Mouse (Mus musculus): ENCODE data around the gene Mpdu1.
A peak's percentile ranks its signal among the peaks of the same experiment; 100 is the strongest.
"Not testable (repeated sequence)": the region's sequence is repeated elsewhere in the genome, so short reads cannot be mapped to it uniquely, and the experiment has no call there.

Mpdu1 gene

DNA sequence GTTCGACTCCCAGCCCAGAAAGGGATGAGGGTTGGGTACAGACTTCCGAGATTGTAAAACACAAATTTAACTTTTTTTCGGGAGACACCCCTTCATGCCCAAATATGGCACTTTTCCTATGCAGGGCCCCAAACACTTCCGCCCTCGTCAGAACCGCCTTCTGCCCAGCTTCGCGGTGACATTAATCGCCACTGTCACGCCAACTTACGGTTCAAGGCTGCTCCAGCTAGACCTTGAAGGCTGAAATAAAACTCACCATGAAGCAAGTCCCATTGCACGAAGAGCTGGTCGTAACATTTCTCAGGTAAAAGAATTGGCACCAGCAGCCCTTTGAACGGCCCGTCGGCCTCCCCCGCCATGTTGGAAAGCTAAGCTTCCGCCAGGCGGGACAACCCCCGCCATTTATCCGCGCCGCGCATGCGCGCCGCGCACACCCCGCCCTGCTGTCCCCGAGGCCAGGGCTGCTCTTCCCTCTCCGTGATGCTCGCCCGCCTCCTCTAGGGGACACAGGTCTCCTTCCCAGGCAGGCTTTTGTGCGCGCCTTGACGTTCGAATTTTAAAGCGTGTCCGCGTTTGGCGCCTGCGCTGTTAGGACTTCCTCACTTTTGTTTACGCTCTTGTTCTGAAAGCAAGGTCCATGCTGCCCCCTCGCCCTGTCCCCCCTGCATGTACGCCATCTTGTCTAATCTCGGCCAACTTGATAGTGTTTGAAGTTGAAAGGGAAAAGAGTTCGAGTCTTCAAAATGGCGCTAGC lies at the start of gene Mpdu1:
Mpdu1 (minus strand) TSS at position 430 of the 754 bp plus-strand sequence.
- DNase-seq = peak; percentile 94

DNA sequence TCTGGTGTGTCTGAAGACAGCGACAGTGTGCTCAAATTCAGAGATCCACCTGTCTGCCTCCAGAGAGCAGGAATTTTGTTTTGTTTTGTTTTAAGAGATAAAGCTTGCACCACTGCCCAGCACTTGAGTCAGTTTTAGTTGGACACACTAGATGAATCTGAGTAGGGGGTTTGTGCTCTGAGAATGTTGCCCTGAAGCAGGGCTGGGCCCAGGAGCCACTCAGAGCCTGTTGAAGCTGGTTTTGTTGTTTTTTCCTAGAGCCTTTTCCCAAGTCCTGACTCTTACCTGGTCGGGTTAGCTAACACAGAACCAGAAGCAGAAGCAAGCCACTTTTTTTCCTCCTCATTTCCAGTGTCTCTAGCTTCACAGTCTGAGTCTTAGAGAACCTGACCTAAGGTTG lies 48.6 kb upstream of the Mpdu1 start:
- no peak for DNase-seq

DNA sequence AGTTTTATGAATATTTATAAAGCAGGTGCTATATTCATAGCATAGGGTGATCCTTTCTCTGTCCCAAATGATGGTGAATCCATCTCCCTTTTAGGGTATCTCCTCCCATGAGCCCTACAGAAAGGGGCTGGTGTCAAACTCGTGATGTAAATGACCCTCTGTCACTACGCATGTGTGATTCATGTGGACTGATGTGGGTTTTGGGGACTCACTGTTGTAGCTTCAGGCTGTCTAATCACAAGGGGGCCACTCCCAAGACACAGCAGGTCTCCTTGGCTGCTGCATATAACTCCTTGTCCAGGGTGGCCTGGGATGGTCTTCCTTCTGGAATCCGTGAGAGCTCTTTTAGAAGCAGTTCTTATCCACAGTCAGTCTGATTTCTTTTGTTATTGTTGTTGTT lies 48.0 kb upstream of the Mpdu1 start:
- no peak for DNase-seq

DNA sequence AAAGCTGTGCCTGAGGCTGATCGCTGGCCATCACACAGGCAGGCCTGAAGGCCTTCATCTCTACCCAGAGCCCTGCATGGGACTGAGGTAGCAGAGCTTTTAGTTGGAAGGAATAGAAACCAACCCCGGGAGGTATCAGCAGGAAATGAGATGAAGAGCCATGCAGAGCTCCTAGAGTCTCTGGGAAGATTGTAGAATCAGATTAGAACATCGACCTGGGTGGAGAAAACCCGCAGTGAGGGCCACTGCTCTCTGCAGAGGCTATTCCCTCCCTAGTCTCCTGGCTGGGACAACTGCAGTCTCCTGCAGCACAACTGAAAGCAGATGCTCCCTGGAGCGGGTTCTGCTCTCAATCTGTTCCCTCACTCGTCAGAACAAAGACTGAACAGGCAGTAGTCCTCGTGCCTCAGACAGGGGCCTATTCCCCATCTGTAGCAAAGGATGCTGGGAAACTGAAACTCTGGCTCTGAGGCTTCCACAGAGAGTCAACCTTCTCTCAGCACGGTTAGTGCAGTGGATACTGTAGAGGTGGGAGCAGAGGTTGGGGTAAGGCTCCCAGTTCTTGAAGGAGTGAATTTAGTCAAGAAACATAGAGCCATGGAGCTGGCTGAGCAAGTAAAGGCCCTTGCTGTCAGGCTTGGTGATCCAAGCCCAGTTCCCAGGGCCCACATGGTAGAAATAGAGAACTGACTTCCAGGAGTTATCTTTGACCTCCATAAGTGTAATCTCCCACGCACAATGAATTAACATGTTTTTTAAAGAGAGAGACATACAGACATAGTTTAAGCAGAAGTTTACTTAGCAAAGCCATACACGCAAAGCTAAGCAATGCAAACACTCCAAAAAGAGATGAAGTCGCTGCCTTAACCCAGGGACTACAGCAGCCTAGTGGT lies 47.4 kb upstream of the Mpdu1 start:
- no peak for DNase-seq

DNA sequence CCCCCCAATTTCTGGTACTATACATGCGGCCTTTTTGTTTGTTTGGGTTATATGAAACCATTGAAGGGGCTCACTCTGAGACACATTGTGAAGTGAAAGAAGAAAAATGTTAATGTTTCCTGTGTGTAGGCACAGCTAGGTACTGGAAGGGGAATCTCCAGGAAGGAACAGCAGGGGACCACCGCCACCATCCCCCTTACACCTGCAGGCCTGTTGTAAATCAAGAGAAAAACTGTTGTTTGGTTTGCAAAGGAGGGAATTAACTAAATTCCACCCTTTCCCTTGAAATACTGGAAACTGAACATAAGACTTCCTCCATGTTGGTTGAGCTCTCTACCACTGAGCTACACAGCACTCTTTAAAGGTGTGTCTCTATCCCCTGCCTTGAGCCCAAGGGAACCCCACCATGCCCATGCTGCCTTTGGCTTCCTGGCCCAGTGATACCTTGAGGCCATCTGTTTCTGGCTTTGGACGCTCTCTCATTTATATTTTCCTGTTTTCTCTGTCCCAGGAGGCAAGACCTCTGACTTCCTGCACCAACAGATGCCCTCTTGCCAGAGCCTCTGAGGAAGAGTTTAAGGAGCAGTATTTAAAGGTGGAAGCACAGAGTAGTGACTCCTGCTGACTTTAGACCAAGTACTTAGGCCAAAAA lies 46.3 kb upstream of the Mpdu1 start:
- DNase-seq = no peak

DNA sequence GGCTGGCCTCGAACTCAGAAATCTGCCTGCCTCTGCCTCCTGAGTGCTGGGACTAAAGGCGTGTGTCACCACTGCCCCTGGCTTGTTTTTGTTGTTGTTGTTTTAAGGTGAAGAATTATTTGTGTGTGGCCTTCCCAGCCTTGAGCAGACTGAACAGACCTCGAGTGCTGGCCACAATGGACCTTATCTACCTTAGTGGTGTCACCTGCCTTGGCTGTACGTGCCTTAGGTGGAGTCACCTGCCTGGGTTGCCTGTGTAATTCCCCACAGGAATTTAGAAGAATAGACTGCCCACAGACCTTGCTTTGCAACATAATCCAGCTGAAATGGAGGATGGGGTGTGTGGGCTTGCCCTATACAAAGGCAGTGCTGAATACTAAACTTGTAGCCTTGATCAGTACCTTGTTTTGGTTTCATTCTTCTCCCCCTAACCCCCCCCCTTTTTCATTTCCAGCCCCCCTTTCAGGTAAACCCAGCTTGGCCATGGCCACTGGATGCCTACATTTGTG lies 45.5 kb upstream of the Mpdu1 start:
- DNase-seq = no peak

DNA sequence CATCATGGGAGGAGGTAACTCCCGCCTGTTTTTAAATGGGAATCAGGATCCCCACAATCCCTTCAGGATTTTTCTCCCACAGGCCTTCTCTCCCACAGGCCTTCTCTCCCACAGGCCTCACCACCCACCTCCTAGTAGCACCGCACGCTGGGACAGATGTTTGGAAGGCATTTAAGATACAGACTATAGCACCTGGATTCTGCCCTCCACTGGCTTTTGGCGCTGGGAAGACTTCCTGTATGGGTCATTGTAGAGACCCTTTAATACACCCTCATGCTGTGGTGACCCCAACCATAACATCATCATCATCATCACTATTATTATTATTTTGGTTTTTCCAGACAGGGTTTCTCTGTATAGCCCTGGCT lies 45.0 kb upstream of the Mpdu1 start:
- no peak for DNase-seq

DNA sequence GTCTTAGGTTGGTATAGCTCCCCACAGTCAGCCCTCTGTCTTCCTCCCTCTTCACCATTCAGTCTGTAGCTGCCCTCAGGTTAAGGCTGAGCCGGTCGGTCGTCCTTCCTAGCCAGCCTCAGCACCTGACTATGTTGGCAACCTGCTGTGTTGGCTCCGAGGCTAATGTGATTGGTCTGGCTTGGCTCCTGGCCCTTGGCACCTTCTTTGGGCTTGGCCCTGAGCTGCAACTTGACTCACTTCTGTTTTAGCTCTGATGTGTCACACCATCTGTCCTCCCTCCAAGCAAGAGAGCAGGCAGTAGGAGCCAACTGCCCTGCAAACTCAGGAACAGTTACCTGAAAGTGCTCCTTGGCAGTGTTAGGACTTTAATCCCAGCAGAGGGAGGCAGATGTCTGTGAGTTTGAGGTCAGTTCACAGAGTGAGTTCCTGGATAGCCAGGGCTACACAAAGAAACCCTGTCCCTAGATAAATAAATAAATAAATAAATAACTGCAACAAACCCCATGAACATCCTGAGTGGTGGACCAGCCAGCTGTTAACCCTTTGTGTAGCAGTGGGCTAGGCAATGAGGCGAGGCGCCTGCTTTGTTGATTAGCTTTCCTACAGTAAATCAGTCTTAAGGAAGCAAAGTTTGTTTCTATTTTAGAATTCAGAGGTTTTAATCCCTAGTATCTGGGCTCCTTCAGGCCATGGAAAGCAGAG lies 44.5 kb upstream of the Mpdu1 start:
- peak; percentile 97 for DNase-seq

DNA sequence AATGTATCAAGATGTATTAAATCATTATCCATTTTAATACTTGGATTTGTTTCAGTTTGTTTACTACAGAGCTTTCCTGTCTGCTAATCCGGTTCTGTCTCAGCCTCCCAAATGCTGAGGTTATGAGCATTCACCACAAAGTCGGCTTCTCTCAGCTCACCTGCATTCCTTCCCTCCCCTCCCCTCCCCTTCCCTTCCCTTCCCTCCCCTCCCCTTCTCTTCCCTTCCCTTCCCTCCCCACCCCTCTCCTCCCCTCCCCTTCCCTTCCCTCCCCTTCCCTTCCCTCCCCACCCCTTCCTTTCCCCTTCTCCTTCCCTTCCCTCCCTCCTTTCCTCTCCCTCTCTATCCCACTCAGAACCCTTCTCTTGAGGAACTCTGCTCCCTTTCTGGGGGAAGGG lies 42.2 kb upstream of the Mpdu1 start:
- no peak for DNase-seq

DNA sequence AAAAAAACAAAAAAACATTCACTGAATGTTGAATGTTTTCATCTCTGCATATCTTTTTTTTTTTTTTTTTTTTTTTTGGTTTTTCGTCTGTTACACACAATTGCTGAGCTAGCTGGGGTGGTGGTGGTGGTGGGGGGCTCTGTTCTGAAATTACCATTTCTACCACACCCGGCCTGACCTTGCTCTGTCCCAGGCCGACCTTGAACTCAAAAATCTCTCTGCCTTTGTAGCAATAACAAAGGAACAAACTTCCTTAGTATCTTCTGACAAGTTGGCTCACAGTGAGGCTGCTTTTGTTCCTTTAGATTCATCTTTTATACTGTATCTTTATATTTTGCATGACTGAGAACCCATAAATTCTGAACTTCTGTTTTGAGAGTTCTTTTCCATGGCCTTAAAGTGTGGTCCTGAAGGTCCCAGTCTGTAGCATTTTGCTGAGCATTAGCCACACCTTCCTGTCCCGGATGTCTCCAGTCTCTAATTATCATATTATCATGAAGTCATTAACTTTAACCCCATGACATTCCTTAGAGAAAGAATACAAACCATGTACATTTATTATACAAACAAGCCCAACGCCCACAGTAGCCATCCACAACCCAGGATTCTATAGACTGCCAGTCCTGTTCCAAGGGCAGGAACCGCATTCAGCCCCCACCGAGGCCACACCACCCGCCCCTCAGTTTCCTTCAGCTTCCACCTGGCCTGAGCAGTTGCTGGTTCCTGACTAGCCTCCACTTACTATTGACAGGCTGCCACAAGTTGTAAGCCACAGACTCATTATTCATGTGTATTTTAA lies 41.6 kb upstream of the Mpdu1 start:
- DNase-seq = no peak

DNA sequence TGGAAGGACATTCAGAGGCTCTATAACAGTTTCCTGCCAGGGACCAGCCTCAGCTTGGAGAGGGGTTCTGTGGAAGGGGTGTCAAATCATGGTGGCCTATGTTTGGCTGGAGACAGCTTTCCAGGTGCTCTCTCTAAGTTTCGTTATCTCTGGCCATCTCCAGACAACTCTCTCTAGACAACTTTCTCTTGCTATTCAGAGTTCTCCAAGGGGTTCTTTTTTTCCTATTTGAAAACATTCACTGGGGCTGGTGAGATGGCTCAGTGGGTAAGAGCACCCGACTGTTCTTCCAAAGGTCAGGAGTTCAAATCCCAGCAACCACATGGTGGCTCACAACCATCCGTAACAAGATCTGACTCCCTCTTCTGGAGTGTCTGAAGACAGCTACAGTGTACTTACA lies 40.9 kb upstream of the Mpdu1 start:
- not testable (repeated sequence) for DNase-seq

DNA sequence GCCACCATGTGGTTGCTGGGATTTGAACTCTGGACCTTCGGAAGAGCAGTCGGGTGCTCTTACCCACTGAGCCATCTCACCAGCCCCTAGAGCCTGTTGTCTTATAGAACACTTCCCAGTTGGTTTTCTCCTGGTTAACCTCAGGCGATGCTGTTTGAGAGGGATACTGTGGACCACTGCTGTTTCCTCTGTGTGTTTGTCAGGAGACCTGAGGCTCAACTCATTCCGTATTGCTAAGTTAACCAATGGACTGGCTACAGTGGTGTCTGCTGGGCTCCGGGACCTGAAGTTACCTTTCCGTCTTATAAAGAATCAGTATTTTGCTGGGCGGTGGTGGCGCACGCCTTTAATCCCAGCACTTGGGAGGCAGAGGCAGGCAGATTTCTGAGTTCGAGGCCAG lies 40.4 kb upstream of the Mpdu1 start:
- DNase-seq = not testable (repeated sequence)

DNA sequence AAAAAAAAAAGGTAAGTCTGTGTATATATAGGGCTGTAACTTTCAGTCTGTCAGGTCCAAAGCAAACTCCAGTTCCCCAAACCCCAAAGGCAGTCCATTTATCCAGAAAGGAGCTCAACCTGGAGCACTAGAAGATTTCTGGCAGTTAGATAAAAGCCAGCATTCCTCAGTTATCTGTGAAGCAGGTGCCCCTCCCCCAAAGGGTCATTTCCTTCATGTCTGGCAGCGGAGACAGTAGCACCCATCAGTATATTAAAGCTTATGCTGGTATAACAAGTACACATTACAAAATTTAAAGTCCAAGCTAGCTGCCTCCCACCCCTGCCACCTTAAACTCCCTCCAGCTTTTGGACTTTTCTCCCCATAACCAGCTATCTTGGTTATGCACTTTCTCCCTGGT lies 37.2 kb upstream of the Mpdu1 start:
- DNase-seq = no peak

DNA sequence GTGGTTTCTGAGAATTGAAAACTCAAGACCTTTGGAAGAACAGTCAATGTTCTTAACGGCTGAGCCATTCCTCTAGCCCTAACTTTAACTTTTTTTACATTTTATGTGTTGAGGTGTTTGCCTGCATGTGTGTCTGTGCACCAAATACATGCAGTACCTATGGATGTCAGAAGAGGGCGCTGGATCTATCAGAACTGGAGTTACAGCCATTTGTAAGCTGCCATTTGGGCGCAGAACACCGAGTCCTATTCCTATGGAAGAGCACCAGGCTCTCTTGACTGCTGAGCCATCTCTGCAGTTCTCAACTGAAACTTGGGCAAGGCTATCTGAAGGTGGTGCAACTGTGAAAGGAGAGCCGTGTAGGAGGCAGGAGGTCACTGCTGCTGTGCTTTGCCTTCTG lies 36.1 kb upstream of the Mpdu1 start:
- DNase-seq = no peak

DNA sequence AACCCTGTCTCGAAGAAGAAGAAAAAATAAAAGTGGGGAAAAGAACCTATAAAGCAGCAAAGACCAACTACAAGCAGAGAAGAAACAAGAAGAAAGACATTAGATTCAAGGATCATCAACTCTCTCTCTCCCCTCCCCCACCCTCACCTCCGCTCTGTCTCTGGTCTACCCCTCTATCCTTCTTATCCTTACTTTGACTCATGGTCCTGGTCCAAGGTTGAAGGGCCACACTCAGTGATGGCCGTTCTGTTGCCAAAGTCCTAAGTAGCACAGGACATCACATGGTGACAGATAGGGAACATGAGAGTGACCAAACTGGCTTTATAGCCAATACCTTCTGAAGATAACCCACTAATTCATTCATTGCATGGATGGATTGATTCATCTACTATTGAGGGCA lies 35.0 kb upstream of the Mpdu1 start:
- DNase-seq = no peak

DNA sequence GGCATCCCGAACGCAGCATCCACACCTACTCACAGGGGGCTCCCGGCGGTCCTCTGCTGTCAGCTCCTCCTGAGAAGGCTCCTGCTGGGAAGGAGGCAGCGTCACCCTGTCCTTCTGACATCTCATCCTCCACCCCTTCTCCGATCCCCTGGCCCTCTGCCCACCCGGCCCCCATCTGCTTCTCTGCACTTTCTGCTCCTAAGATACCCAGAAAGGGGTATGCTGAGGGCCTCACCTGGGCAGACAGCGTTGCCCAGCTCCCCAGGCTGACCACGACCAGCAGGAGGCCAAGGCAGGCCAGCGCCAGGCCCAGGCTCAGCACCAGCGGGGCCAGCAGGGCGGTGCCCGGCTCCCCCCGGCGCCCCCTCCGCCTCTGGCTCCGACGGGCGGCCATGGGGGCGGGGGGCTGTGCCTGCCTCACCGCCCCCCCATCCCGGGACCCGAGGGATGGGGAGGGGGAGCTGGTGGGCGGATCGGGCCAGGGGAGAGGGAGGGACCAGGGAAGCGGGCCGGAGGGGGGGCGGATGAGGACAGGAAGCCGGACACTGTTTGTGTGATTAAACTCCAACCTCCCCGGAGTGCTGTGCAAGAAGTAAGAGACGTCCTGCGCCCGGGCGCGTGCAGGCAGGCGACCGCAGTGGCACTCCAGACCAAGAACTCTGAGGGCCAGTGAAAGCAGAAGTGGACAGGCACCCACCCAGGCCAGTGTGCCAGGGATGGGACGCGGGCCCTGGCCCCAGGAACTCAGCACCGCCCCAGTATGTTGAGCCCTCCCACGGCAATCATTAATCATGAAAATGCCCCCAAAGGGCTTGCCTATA lies 33.1 kb upstream of the Mpdu1 start, which contains the start of the genes Tnfsf12 and Tnfsfm13:
Tnfsf12 (minus strand) TSS at position 489 of the 821 bp plus-strand sequence.
Tnfsfm13 (minus strand) TSS at position 738 of the 821 bp plus-strand sequence.
- peak; percentile 65 for DNase-seq

DNA sequence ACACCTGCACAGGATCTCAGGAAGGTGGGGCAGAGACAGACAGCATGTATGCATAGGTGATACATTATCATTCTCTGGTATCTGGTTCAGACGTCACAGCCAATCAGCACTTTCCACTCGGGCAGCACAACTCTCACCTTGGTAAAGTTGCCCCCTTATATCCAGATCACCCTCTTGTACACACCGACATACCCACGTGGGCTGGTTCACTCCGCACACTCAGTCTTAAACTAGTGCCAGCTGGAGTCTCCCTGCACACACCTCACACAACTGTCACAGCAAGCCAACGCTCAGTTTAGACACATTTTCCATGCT lies 32.6 kb upstream of the Mpdu1 start:
- DNase-seq = no peak

DNA sequence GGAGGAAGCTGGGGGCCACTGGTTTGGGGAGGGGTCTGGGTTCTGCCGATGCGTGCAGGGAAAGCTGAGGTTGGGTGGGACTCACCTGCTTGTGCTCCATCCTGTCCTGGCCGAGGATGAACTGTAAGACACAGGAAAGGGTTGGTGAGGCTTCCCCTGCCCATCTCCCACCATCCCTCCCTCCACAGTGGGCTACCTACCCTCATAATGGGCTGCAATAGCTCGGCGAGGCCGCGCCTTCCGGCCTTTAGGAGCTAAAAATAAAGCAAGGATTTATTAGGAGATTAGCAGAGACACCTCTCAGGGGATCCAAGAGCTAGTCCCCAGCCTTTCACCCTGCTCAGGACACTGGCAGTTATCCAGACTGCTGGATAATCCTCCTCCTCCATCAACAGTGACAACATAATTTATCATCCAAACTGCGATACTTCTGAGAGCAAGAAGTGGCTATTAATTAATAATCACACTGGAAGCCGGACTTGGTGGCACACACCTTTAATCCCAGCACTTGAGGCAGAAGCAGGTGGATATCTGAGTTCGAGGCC lies 31.1 kb upstream of the Mpdu1 start:
- no peak for DNase-seq

DNA sequence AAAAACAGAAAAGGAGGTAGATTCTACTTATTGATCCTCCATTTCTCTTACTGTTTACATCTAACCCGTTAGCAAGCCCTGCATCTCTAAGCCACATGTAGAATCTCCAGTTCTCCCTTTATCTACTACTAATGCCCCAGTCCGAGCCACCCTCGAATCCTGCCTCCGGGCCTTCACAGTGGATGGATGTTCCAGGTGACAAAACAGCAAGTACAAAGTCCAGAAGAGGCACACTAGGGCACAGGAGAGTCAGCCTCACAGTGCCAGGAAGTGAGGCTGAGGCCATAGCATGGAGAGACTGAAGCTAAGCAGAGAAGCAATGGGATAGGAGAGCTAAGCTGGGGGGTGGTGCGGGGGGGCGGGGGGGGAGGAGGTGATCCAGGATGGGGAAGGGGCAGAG lies 30.4 kb upstream of the Mpdu1 start:
- DNase-seq = no peak

DNA sequence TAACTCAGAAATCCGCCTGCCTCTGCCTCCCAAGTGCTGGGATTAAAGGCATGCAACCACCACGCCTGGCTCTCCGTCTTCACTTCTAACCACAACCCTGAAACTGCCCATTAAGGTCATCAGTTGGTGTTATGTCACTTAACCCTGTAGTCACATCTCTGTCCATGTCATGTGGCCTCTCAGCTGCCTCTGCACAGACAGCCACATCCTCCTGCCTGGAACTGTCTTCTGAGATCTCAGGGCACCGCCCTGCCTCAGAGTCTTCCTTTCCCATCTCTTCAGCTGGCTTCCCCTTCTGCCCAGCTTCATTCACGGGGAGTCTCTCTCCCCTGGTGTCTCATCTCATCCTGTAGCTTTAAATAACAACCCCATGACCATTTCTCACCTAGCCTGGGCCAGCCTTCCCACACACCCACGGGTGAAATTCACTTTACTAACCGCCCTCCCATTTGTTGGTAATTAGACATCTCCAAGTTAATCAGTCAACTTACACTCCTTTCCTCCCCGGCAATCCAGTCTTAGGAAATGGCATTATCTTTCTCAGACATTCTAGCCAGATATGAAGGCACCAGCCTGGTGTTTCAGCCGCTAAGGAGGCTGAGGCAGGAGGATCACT lies 29.9 kb upstream of the Mpdu1 start:
- DNase-seq = no peak

Measured in cerebellum, adult 11 months (tissue).